Mouse (Mus musculus) stomach, postnatal 0 days (tissue): ENCODE data around the gene St13. TPM values are rescaled to one million over a fixed set of nuclear protein-coding genes. Genes with fewer than 3 reads are reported as not detected.
A peak's percentile ranks its signal among the peaks of the same experiment; 100 is the strongest.

Experiments used
- ATAC-seq: fragments of 200-750 bp; cut with Nextera tagmentation; 2 replicates; pipeline ENCODE4 v1.8.0; 2017; ENCODE audit not compliant: low FRiP score, low TSS enrichment
- DNase-seq: peaks from one replicate; pipeline ENCODE4 v3.0.0-alpha.2; 2016; ENCODE audit warnings: low spot score
- H3K27ac ChIP-seq: fragments of 300-500 bp; sonication (generic); replicated peaks from 2 replicates; pipeline ENCODE4 v1.5.1; 2014; ENCODE audit warnings: mild to moderate bottlenecking, control low read depth
- H3K27me3 ChIP-seq: fragments of 300-500 bp; sonication (generic); 2 replicates; pipeline ENCODE4 v1.6.1; 2014; ENCODE audit warnings: low read length; ENCODE audit not compliant: control insufficient read depth, insufficient read depth
- H3K36me3 ChIP-seq: fragments of 300-500 bp; sonication (generic); 2 replicates; pipeline ENCODE4 v1.6.1; 2014; ENCODE audit warnings: low read length, mixed read lengths; ENCODE audit not compliant: control insufficient read depth, insufficient read depth
- H3K4me1 ChIP-seq: fragments of 300-500 bp; sonication (generic); replicated peaks from 2 replicates; pipeline ENCODE4 v1.6.1; 2014; ENCODE audit warnings: antibody characterized with exemption; ENCODE audit not compliant: control insufficient read depth, insufficient read depth
- H3K4me2 ChIP-seq: fragments of 300-500 bp; sonication (generic); replicated peaks from 2 replicates; pipeline ENCODE4 v1.6.1; 2014; ENCODE audit warnings: low read depth, mild to moderate bottlenecking, control low read depth, moderate library complexity
- H3K4me3 ChIP-seq: fragments of 300-500 bp; sonication (generic); 2 replicates; pipeline ENCODE4 v1.5.1; 2014; ENCODE audit warnings: low read depth, low read length, control low read depth
- H3K9ac ChIP-seq: fragments of 300-500 bp; sonication (generic); 2 replicates; pipeline ENCODE4 v1.6.1; 2014; ENCODE audit warnings: mild to moderate bottlenecking, low read length, control low read depth, mixed read lengths
- H3K9me3 ChIP-seq: fragments of 300-500 bp; sonication (generic); 2 replicates; pipeline ENCODE4 v1.6.1; 2016; ENCODE audit warnings: low read length; ENCODE audit not compliant: control insufficient read depth
- CTCF ChIP-seq: IDR thresholded peaks from 2 replicates; pipeline ENCODE4 v1.5.1; 2016; ENCODE audit warnings: antibody characterized with exemption, low read depth, mild to moderate bottlenecking, moderate library complexity
- EP300 ChIP-seq: optimal IDR thresholded peaks from 2 replicates; pipeline ENCODE3; 2016; ENCODE audit warnings: antibody characterized with exemption
- WGBS: fragments of 180-500 bp; shearing (Covaris S2); extraction: QIAGEN DNeasy Blood & Tissue Kit; methylation state at CpG from one replicate; pipeline ENCODE4 v1.1.7; 2014; 5-methylcytosine and 5-hydroxymethylcytosine counted together
- polyA plus RNA-seq: library from polyadenylated mRNA; unstranded; fragments of >200 nt; fragmentation: Nextera tagmentation; extraction: Ambion mirVana; gene quantifications from 2 replicates; pipeline ENCODE4 v1.2.1, GENCODE M21; 2015

Gene St13
- polyA plus RNA-seq, 1 experiment from 2014 or later = 80.2 TPM

GRCm38 (mm10) chr15:81405008-81405407 is 5.1 kb upstream of the St13 start:
- no peak overlapping the region for H3K4me3 ChIP-seq
- 78% methylated on average over 3 of the region's 3 CpGs for WGBS
- DNase-seq (no peak), ATAC-seq (no peak)
- H3K4me2 ChIP-seq = no peak overlapping the region
- TF ChIP-seq CTCF (no peak), EP300 (no peak)
- H3K9me3 ChIP-seq = no peaks in the 10 kb centered on the region
- H3K9ac ChIP-seq = no peak overlapping the region
- H3K36me3 ChIP-seq = no peaks in the 10 kb centered on the region
- no peak overlapping the region for H3K27ac ChIP-seq
- no peaks in the 10 kb centered on the region for H3K4me1 ChIP-seq
- H3K27me3 ChIP-seq = no peaks in the 10 kb centered on the region

GRCm38 (mm10) chr15:81399297-81399637 is 610 bp downstream of the St13 start:
- H3K27me3 ChIP-seq = no peaks in the 10 kb centered on the region
- DNase-seq (no peak), ATAC-seq (no peak)
- H3K4me2 ChIP-seq = peak overlapping the region; percentile 67
- peak overlapping the region; percentile 97 for H3K9ac ChIP-seq
- H3K4me1 ChIP-seq = no peaks in the 10 kb centered on the region; the same call in 1 of the 2 replicates
- H3K27ac ChIP-seq = peak overlapping the region; percentile 94
- peak overlapping the region; percentile 99 for H3K4me3 ChIP-seq
- no peaks in the 10 kb centered on the region for H3K9me3 ChIP-seq
- TF ChIP-seq CTCF (no peak), EP300 (no peak)
- under 1% methylated on average over 21 of the region's 21 CpGs for WGBS
- no peaks in the 10 kb centered on the region for H3K36me3 ChIP-seq

GRCm38 (mm10) chr15:81398189-81398588 is 1.7 kb downstream of the St13 start:
- DNase-seq (no peak), ATAC-seq (no peak)
- Histone ChIP-seq H3K36me3 (no peaks in the 10 kb centered on the region), H3K4me2 (peak overlapping the region; percentile 67), H3K9me3 (no peaks in the 10 kb centered on the region), H3K4me1 (no peaks in the 10 kb centered on the region; the same call in 1 of the 2 replicates), H3K4me3 (peak overlapping the region; percentile 99), H3K27ac (no peak overlapping the region), H3K27me3 (no peaks in the 10 kb centered on the region), H3K9ac (peak overlapping the region; percentile 97; the same call in 1 of the 2 replicates)
- TF ChIP-seq EP300 = no peak
- no peak for TF ChIP-seq CTCF

GRCm38 (mm10) chr15:81394211-81394915 is 5.5 kb downstream of the St13 start:
- 62% methylated on average over 8 of the region's 8 CpGs for WGBS
- DNase-seq (no peak), ATAC-seq (no peak)
- Histone ChIP-seq H3K9me3 (no peaks in the 10 kb centered on the region), H3K4me3 (no peak overlapping the region), H3K9ac (no peak overlapping the region), H3K36me3 (peaks cover 10% of the 10 kb centered on the region; the same call in 1 of the 2 replicates), H3K4me1 (no peaks in the 10 kb centered on the region; the same call in 1 of the 2 replicates), H3K27me3 (no peaks in the 10 kb centered on the region), H3K4me2 (no peak overlapping the region), H3K27ac (no peak overlapping the region)
- no peak for TF ChIP-seq EP300
- no peak for TF ChIP-seq CTCF

- no peaks in the 10 kb centered on the region; the same call in 1 of the 2 replicates for H3K4me1 ChIP-seq
- TF ChIP-seq CTCF (no peak), EP300 (no peak)
- H3K9me3 ChIP-seq = no peaks in the 10 kb centered on the region
- no peak overlapping the region for H3K27ac ChIP-seq
- no peaks in the 10 kb centered on the region for H3K27me3 ChIP-seq
- peaks cover 12% of the 10 kb centered on the region; the same call in 1 of the 2 replicates for H3K36me3 ChIP-seq
- no peak overlapping the region for H3K4me3 ChIP-seq
- DNase-seq = no peak
- ATAC-seq = no peak
- no peak overlapping the region for H3K9ac ChIP-seq
- H3K4me2 ChIP-seq = no peak overlapping the region
These were observed 6.9 kb downstream of the St13 start for GRCm38 (mm10) chr15:81392997-81393396.

- 95% methylated on average over 5 of the region's 5 CpGs for WGBS
- DNase-seq (no peak), ATAC-seq (no peak)
- TF ChIP-seq EP300 (no peak), CTCF (peak; percentile 43)
- H3K27ac ChIP-seq = no peak overlapping the region
- H3K36me3 ChIP-seq = peaks cover 35% of the 10 kb centered on the region
- H3K9ac ChIP-seq = no peak overlapping the region
- H3K4me1 ChIP-seq = no peaks in the 10 kb centered on the region
- H3K4me2 ChIP-seq = no peak overlapping the region
- no peaks in the 10 kb centered on the region for H3K27me3 ChIP-seq
- no peaks in the 10 kb centered on the region for H3K9me3 ChIP-seq
- H3K4me3 ChIP-seq = no peak overlapping the region
These were observed 13.6 kb downstream of the St13 start for GRCm38 (mm10) chr15:81386327-81386726.
